Mouse (Mus musculus) CH12.LX (cell line): ENCODE results near the gene Ciz1. TPM values are rescaled to one million over a fixed set of nuclear protein-coding genes. Genes with fewer than 3 reads are reported as not detected.

Experiments
- DNase-seq: peaks from one replicate; pipeline ENCODE4 v3.0.0-alpha.2; 2013; ENCODE audit errors: extremely low read depth
- H3K27ac ChIP-seq: 2 replicates; pipeline ENCODE4 v1.5.1; 2012; ENCODE audit warnings: low read depth, mild to moderate bottlenecking, control low read depth, moderate library complexity; ENCODE audit not compliant: insufficient read depth
- H3K27me3 ChIP-seq: replicated peaks from 2 replicates; pipeline ENCODE3; 2012; ENCODE audit warnings: inconsistent platforms
- H3K36me3 ChIP-seq, 2 experiments: replicated peaks in 1 of 2; 2 replicates each; pipeline versions ENCODE3 to v1.6.1; 2012; ENCODE audit warnings: inconsistent platforms in 1 of 2, low read length in 1 of 2, mild to moderate bottlenecking in 1 of 2, mixed read lengths in 1 of 2, moderate library complexity in 1 of 2; ENCODE audit not compliant: control insufficient read depth in 1 of 2, insufficient read depth in 1 of 2
- H3K4me1 ChIP-seq, 2 experiments: 2 replicates each; pipeline ENCODE4 v1.6.1; 2012; ENCODE audit warnings: inconsistent platforms in 1 of 2, moderate library complexity in 1 of 2; ENCODE audit not compliant: insufficient read depth in 2 of 2, control insufficient read depth in 1 of 2
- H3K4me2 ChIP-seq: 2 replicates; pipeline ENCODE4 v1.6.1; 2012; ENCODE audit warnings: low read depth, mild to moderate bottlenecking, control low read depth; ENCODE audit not compliant: poor library complexity, insufficient read depth, severe bottlenecking
- H3K4me3 ChIP-seq, 3 experiments: fragments of 150-350 bp in 1 of 3; sonication (generic) in 1 of 3; replicated peaks in 1 of 3; 2 replicates each; pipeline versions ENCODE3 to v1.5.1; 2011 to 2012; ENCODE audit warnings: low read depth in 2 of 3, low read length in 2 of 3, mild to moderate bottlenecking in 2 of 3, moderate library complexity in 2 of 3, control low read depth in 1 of 3, improper control_type of control experiment in 1 of 3, inconsistent platforms in 1 of 3, mixed read lengths in 1 of 3; ENCODE audit not compliant: poor library complexity in 1 of 3
- H3K79me2 ChIP-seq: replicated peaks from 2 replicates; pipeline ENCODE4 v1.6.1; 2012; ENCODE audit warnings: mild to moderate bottlenecking, moderate library complexity; ENCODE audit not compliant: control insufficient read depth, poor library complexity, insufficient read depth, severe bottlenecking; ENCODE audit errors: extremely low read depth
- H3K9ac ChIP-seq: 2 replicates; pipeline ENCODE4 v1.6.1; 2012; ENCODE audit warnings: low read depth, mild to moderate bottlenecking, control low read depth, moderate library complexity; ENCODE audit not compliant: insufficient read depth
- H3K9me3 ChIP-seq: replicated peaks from 2 replicates; pipeline ENCODE3; 2012; ENCODE audit warnings: low read length, inconsistent platforms, mixed read lengths
- BHLHE40 ChIP-seq: IDR thresholded peaks from 2 replicates; pipeline ENCODE4 v1.6.1; 2011; ENCODE audit warnings: mild to moderate bottlenecking, low read depth, low read length, improper control_type of control experiment
- CHD1 ChIP-seq: IDR thresholded peaks from 2 replicates; pipeline ENCODE4 v1.6.1; 2012; ENCODE audit warnings: low read depth, low read length, improper control_type of control experiment, inconsistent platforms
- CHD2 ChIP-seq: IDR thresholded peaks from 2 replicates; pipeline ENCODE4 v1.6.1; 2011; ENCODE audit warnings: low read length, improper control_type of control experiment
- EP300 ChIP-seq: IDR thresholded peaks from 2 replicates; pipeline ENCODE4 v1.6.1; 2011; ENCODE audit warnings: low read length, improper control_type of control experiment
- ETS1 ChIP-seq: conservative IDR thresholded peaks from 2 replicates; pipeline ENCODE4 v1.6.1; 2012; ENCODE audit warnings: low read depth, mild to moderate bottlenecking, inconsistent platforms, low read length, improper control_type of control experiment, moderate library complexity
- GABPA ChIP-seq: IDR thresholded peaks from 2 replicates; pipeline ENCODE4 v1.6.1; 2012; ENCODE audit warnings: low read depth, low read length, improper control_type of control experiment, inconsistent platforms; ENCODE audit not compliant: insufficient replicate concordance
- HCFC1 ChIP-seq: IDR thresholded peaks from 2 replicates; pipeline ENCODE4 v1.6.1; 2012; ENCODE audit warnings: low read depth, mild to moderate bottlenecking, inconsistent platforms, low read length, improper control_type of control experiment
- JUN ChIP-seq: IDR thresholded peaks from 2 replicates; pipeline ENCODE4 v1.6.1; 2011; ENCODE audit warnings: low read depth, mild to moderate bottlenecking, low read length, improper control_type of control experiment, moderate library complexity; ENCODE audit not compliant: insufficient read depth
- MAFK ChIP-seq: IDR thresholded peaks from 2 replicates; pipeline ENCODE4 v1.6.1; 2011; ENCODE audit warnings: low read length, improper control_type of control experiment; ENCODE audit not compliant: insufficient replicate concordance
- MAX ChIP-seq: IDR thresholded peaks from 2 replicates; pipeline ENCODE4 v1.6.1; 2011; ENCODE audit warnings: low read length, improper control_type of control experiment
- MAZ ChIP-seq: IDR thresholded peaks from 2 replicates; pipeline ENCODE4 v1.6.1; 2012; ENCODE audit warnings: low read depth, mild to moderate bottlenecking, inconsistent platforms, low read length, improper control_type of control experiment, moderate library complexity
- MEF2A ChIP-seq: IDR thresholded peaks from 2 replicates; pipeline ENCODE4 v1.6.1; 2014; ENCODE audit warnings: low read depth, mild to moderate bottlenecking, inconsistent platforms, low read length, improper control_type of control experiment, borderline replicate concordance
- MXI1 ChIP-seq: IDR thresholded peaks from 2 replicates; pipeline ENCODE4 v1.6.1; 2011; ENCODE audit warnings: mild to moderate bottlenecking, low read depth, low read length, improper control_type of control experiment
- MYC ChIP-seq: IDR thresholded peaks from 2 replicates; pipeline ENCODE4 v1.6.1; 2011; ENCODE audit warnings: low read depth, mild to moderate bottlenecking, improper control_type of control experiment, low read length
- NELFE ChIP-seq: IDR thresholded peaks from 2 replicates; pipeline ENCODE4 v1.6.1; 2011; ENCODE audit warnings: low read depth, low read length, improper control_type of control experiment
- PAX5 ChIP-seq: IDR thresholded peaks from 2 replicates; pipeline ENCODE4 v1.6.1; 2012; ENCODE audit warnings: low read length, inconsistent platforms, mixed read lengths
- POLR2A ChIP-seq: IDR thresholded peaks from 2 replicates; pipeline ENCODE4 v1.6.1; 2011; ENCODE audit warnings: low read depth, mild to moderate bottlenecking, improper control_type of control experiment, low read length
- SIN3A ChIP-seq: IDR thresholded peaks from 2 replicates; pipeline ENCODE4 v1.6.1; 2012; ENCODE audit warnings: low read length, improper control_type of control experiment, inconsistent platforms
- UBTF ChIP-seq: IDR thresholded peaks from 2 replicates; pipeline ENCODE4 v1.6.1; 2012; ENCODE audit warnings: low read depth, mild to moderate bottlenecking, inconsistent platforms, low read length, improper control_type of control experiment, moderate library complexity
- USF2 ChIP-seq: conservative IDR thresholded peaks from 2 replicates; pipeline ENCODE4 v1.6.1; 2011; ENCODE audit warnings: low read depth, low read length, improper control_type of control experiment
- ZKSCAN1 ChIP-seq: IDR thresholded peaks from 2 replicates; pipeline ENCODE4 v1.6.1; 2012; ENCODE audit warnings: low read depth, inconsistent platforms, low read length, improper control_type of control experiment, borderline replicate concordance
- dilution Hi-C: fragments of 300-500 bp; cut with MboI; formaldehyde crosslinking; loops from 2 replicates; pipeline ENCODE4 v1.14.3; 2020; ENCODE audit warnings: low sequenced_read_pairs; ENCODE audit not compliant: extremely low pct_unique_long_range_greater_than_20kb, extremely low pct_ligation_motif_present
- in situ Hi-C: fragments of 300-500 bp; cut with MboI; formaldehyde crosslinking; loops from 3 replicates; pipeline ENCODE4 v1.14.3; 2019; ENCODE audit warnings: low sequenced_read_pairs, low pct_ligation_motif_present, low pct_unique_long_range_greater_than_20kb, mixed read lengths
- polyA plus RNA-seq: library from polyadenylated mRNA; unstranded; fragments of >175 nt; gene quantifications from 2 replicates; pipeline ENCODE4 v1.2.1, GENCODE M21; 2012; ENCODE audit warnings: low read depth; ENCODE audit not compliant: insufficient read length
- total RNA-seq, 2 experiments: library from RNA; depleted of rRNA; stranded (reverse); fragments of 300-350 nt in 1 of 2; fragments of >200 nt in 1 of 2; gene quantifications; 2 replicates each; pipeline ENCODE4 v1.2.3; 2012 to 2014

The Ciz1 gene
- total and polyA plus RNA-seq, 3 experiments: 8.1 to 47.3 (median 20.4) TPM

GRCm38 (mm10) chr2:32411407-32411806 is 59.3 kb downstream of the Ciz1 start:
- Histone ChIP-seq H3K9me3 (no peaks in the 10 kb centered on the region), H3K9ac (no peak overlapping the region), H3K27me3 (no peaks in the 10 kb centered on the region), H3K79me2 (no peaks in the 10 kb centered on the region), H3K36me3 (peaks cover 17 to 30% of the 10 kb centered on the region in 2 experiments), H3K4me1 (no peaks in the 10 kb centered on the region), H3K4me3 (no peak overlapping the region), H3K27ac (no peak overlapping the region), H3K4me2 (no peak overlapping the region)
- no peak for DNase-seq
- dilution Hi-C loops: no loop called here
- TF ChIP-seq EP300 (no peak), MEF2A (no peak), MAFK (no peak), JUN (no peak), UBTF (no peak), MAZ (no peak)
- in situ Hi-C loops: no loop called here

- no peak for TF ChIP-seq NELFE
- TF ChIP-seq MXI1: no peak
- no peak for TF ChIP-seq CHD1
- TF ChIP-seq USF2: no peak
- no peak for TF ChIP-seq ETS1
- TF ChIP-seq MAX: no peak
- TF ChIP-seq MAFK: no peak
- no peak for TF ChIP-seq HCFC1
- Histone ChIP-seq H3K27me3 (no peaks in the 10 kb centered on the region), H3K9ac (no peak overlapping the region), H3K36me3 (peaks cover 31 to 45% of the 10 kb centered on the region in 2 experiments), H3K4me1 (no peaks in the 10 kb centered on the region), H3K27ac (no peak overlapping the region), H3K4me2 (no peak overlapping the region), H3K79me2 (no peaks in the 10 kb centered on the region), H3K4me3 (no peak overlapping the region), H3K9me3 (no peaks in the 10 kb centered on the region)
- dilution Hi-C loops (no loop called here), in situ Hi-C loops (no loop called here)
- DNase-seq: no peak
Measured at GRCm38 (mm10) chr2:32412742-32413531, 60.8 kb downstream of the Ciz1 start.

GRCm38 (mm10) chr2:32413936-32414335 is 61.8 kb downstream of the Ciz1 start:
- dilution Hi-C loops: no loop called here
- H3K36me3 ChIP-seq: peaks cover 41 to 55% of the 10 kb centered on the region in 2 experiments
- H3K4me1 ChIP-seq: no peaks in the 10 kb centered on the region
- no peaks in the 10 kb centered on the region for H3K27me3 ChIP-seq
- no peak overlapping the region for H3K9ac ChIP-seq
- no peak overlapping the region for H3K27ac ChIP-seq
- no peak overlapping the region for H3K4me2 ChIP-seq
- no peak for DNase-seq
- H3K79me2 ChIP-seq: no peaks in the 10 kb centered on the region
- no peak overlapping the region for H3K4me3 ChIP-seq
- TF ChIP-seq CHD2 (no peak), MAFK (no peak), SIN3A (no peak), EP300 (no peak), MXI1 (no peak), MYC (no peak), MAZ (no peak), PAX5 (no peak), POLR2A (no peak), GABPA (no peak), ZKSCAN1 (no peak), BHLHE40 (no peak), ETS1 (no peak), MEF2A (no peak), CHD1 (no peak), NELFE (no peak)
- H3K9me3 ChIP-seq: no peaks in the 10 kb centered on the region
- in situ Hi-C loops: no loop called here
